Mouse (Mus musculus): ENCODE results near the gene Srsf10. TPM values are rescaled to one million over a fixed set of nuclear protein-coding genes. Genes with fewer than 3 reads are reported as not detected.

Gene Srsf10
- total and polyA plus RNA-seq, 2 experiments from 2014 or later, result 61.0 to 147 TPM

GRCm38 (mm10) chr4:135823298-135823697, 32.2 kb upstream of the Srsf10 start:
- H3K4me2 ChIP-seq (ENCODE audit: low read depth, low read length), result no peak overlapping the region
- DNase-seq (ENCODE audit: low spot score) (peak; percentile 69), ATAC-seq (no peak)
- TF ChIP-seq CTCF (IDR thresholded peaks at IDR 0.05; ENCODE audit: low read depth), result peak; percentile 79
- H3K4me3 ChIP-seq (ENCODE audit: low read length), result no peak overlapping the region
- H3K4me1 ChIP-seq (ENCODE audit: insufficient read depth, low read length), result no peaks in the 10 kb centered on the region
- H3K36me3 ChIP-seq (ENCODE audit: insufficient read depth, low read length), result no peaks in the 10 kb centered on the region
- no peak overlapping the region for H3K27ac ChIP-seq
- no peaks in the 10 kb centered on the region for H3K9me3 ChIP-seq (ENCODE audit: low read length)
- WGBS, result 64% methylated on average over 2 of the region's 2 CpGs
- H3K27me3 ChIP-seq (ENCODE audit: insufficient read depth, low read length), result no peaks in the 10 kb centered on the region
- H3K9ac ChIP-seq (replicated peaks; ENCODE audit: low read length), result no peak overlapping the region

GRCm38 (mm10) chr4:135824254-135824653, 31.3 kb upstream of the Srsf10 start:
- Histone ChIP-seq H3K27me3 (ENCODE audit: insufficient read depth, low read length) (no peaks in the 10 kb centered on the region), H3K9ac (replicated peaks; ENCODE audit: low read length) (no peak overlapping the region), H3K9me3 (ENCODE audit: low read length) (no peaks in the 10 kb centered on the region), H3K27ac (no peak overlapping the region), H3K4me2 (ENCODE audit: low read depth, low read length) (no peak overlapping the region), H3K4me3 (ENCODE audit: low read length) (no peak overlapping the region), H3K4me1 (ENCODE audit: insufficient read depth, low read length) (peaks cover 8% of the 10 kb centered on the region; the same call in 1 of the 2 replicates), H3K36me3 (ENCODE audit: insufficient read depth, low read length) (no peaks in the 10 kb centered on the region)
- ATAC-seq (no peak), DNase-seq (ENCODE audit: low spot score) (no peak)
- TF ChIP-seq CTCF (IDR thresholded peaks at IDR 0.05; ENCODE audit: low read depth), result no peak
- WGBS, result 37% methylated on average over 8 of the region's 8 CpGs

- no peak for TF ChIP-seq CTCF (IDR thresholded peaks at IDR 0.05; ENCODE audit: low read depth)
- Histone ChIP-seq H3K27me3 (ENCODE audit: insufficient read depth, low read length) (no peaks in the 10 kb centered on the region), H3K4me1 (ENCODE audit: insufficient read depth, low read length) (peaks cover 15% of the 10 kb centered on the region; the same call in 1 of the 2 replicates), H3K9ac (replicated peaks; ENCODE audit: low read length) (no peak overlapping the region), H3K27ac (peak overlapping the region; percentile 37), H3K36me3 (ENCODE audit: insufficient read depth, low read length) (no peaks in the 10 kb centered on the region), H3K9me3 (ENCODE audit: low read length) (no peaks in the 10 kb centered on the region), H3K4me2 (ENCODE audit: low read depth, low read length) (peak overlapping the region; percentile 31), H3K4me3 (ENCODE audit: low read length) (no peak overlapping the region)
- peak; percentile 68 for DNase-seq (ENCODE audit: low spot score)
- peak; percentile 43; the same call in 1 of the 2 replicates for ATAC-seq
- 9% methylated on average over 11 of the region's 11 CpGs for WGBS
These were observed 27.1 kb upstream of the Srsf10 start for GRCm38 (mm10) chr4:135828491-135828890.

GRCm38 (mm10) chr4:135832070-135832469, 23.5 kb upstream of the Srsf10 start:
- H3K9ac ChIP-seq (replicated peaks; ENCODE audit: low read length), result no peak overlapping the region
- H3K36me3 ChIP-seq (ENCODE audit: insufficient read depth, low read length), result no peaks in the 10 kb centered on the region
- TF ChIP-seq CTCF (IDR thresholded peaks at IDR 0.05; ENCODE audit: low read depth), result no peak
- no peaks in the 10 kb centered on the region for H3K27me3 ChIP-seq (ENCODE audit: insufficient read depth, low read length)
- 56% methylated on average over 11 of the region's 11 CpGs for WGBS
- peaks cover 24% of the 10 kb centered on the region; the same call in 1 of the 2 replicates for H3K4me1 ChIP-seq (ENCODE audit: insufficient read depth, low read length)
- no peaks in the 10 kb centered on the region for H3K9me3 ChIP-seq (ENCODE audit: low read length)
- H3K4me2 ChIP-seq (ENCODE audit: low read depth, low read length), result no peak overlapping the region
- ATAC-seq, result no peak
- H3K27ac ChIP-seq, result peak overlapping the region; percentile 32; the same call in 1 of the 2 replicates
- no peak overlapping the region for H3K4me3 ChIP-seq (ENCODE audit: low read length)
- no peak for DNase-seq (ENCODE audit: low spot score)

GRCm38 (mm10) chr4:135833301-135834123, 22.0 kb upstream of the Srsf10 start:
- 33% methylated on average over 12 of the region's 12 CpGs for WGBS
- no peak overlapping the region for H3K9ac ChIP-seq (replicated peaks; ENCODE audit: low read length)
- peak overlapping the region; percentile 75 for H3K27ac ChIP-seq
- H3K4me1 ChIP-seq (ENCODE audit: insufficient read depth, low read length), result peaks cover 22% of the 10 kb centered on the region; the same call in 1 of the 2 replicates
- no peaks in the 10 kb centered on the region for H3K27me3 ChIP-seq (ENCODE audit: insufficient read depth, low read length)
- DNase-seq (ENCODE audit: low spot score) (peak; percentile 78), ATAC-seq (peak; percentile 82)
- no peak overlapping the region for H3K4me2 ChIP-seq (ENCODE audit: low read depth, low read length)
- no peaks in the 10 kb centered on the region for H3K36me3 ChIP-seq (ENCODE audit: insufficient read depth, low read length)
- H3K4me3 ChIP-seq (ENCODE audit: low read length), result no peak overlapping the region
- no peak for TF ChIP-seq CTCF (IDR thresholded peaks at IDR 0.05; ENCODE audit: low read depth)
- H3K9me3 ChIP-seq (ENCODE audit: low read length), result no peaks in the 10 kb centered on the region

- peak; percentile 18 for DNase-seq (ENCODE audit: low spot score)
- Histone ChIP-seq H3K4me1 (ENCODE audit: insufficient read depth, low read length) (peaks cover 18% of the 10 kb centered on the region; the same call in 1 of the 2 replicates), H3K27me3 (ENCODE audit: insufficient read depth, low read length) (no peaks in the 10 kb centered on the region), H3K4me3 (ENCODE audit: low read length) (no peak overlapping the region), H3K27ac (peak overlapping the region; percentile 75), H3K4me2 (ENCODE audit: low read depth, low read length) (no peak overlapping the region), H3K36me3 (ENCODE audit: insufficient read depth, low read length) (no peaks in the 10 kb centered on the region), H3K9me3 (ENCODE audit: low read length) (no peaks in the 10 kb centered on the region), H3K9ac (replicated peaks; ENCODE audit: low read length) (no peak overlapping the region)
- WGBS, result 81% methylated on average over 8 of the region's 8 CpGs
- TF ChIP-seq CTCF (IDR thresholded peaks at IDR 0.05; ENCODE audit: low read depth), result no peak
- 0 out of 2 replicates have a peak, but pooled peaks have one; percentile 27 for ATAC-seq
These were observed 21.3 kb upstream of the Srsf10 start for GRCm38 (mm10) chr4:135834124-135834717.

All from hindbrain, postnatal 0 days (tissue).